Mouse (Mus musculus) liver, adult (tissue): ENCODE results near the gene Gm19668.
"Not testable (repeated sequence)": the region's sequence is repeated elsewhere in the genome, so short reads cannot be mapped to it uniquely, and the experiment has no call there.

ENCODE experiments used
- GATA4 ChIP-seq: IDR thresholded peaks from 2 replicates; pipeline ENCODE4 v1.6.1; 2014; ENCODE audit warnings: mild to moderate bottlenecking, low read length; ENCODE audit not compliant: insufficient replicate concordance

The Gm19668 gene

DNA sequence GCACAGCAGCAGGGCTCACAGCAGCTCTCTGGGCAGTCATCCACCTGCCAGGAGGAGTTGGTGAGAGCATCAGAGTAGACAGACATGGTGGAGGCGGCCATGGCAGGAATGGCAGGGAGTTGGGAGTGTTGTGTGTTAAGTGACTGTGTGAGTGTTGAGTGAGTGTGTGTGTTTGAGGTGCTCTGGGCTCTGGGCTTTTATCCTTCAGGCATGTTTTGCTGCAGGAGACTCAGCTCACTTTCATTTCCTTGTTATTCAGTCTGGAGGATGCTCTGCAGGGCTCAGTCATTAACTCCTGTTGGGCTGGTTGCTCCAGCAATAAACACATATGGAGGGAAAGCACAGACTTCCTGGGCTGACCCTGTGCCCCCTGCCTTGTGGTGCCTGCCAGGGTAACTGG lies 16.5 kb downstream of the Gm19668 start, which contains the start of gene Gm3250:
Gene Gm3250 (minus strand): TSS at position 101 of the 400 bp plus-strand sequence.
- not testable (repeated sequence) for TF ChIP-seq GATA4

DNA sequence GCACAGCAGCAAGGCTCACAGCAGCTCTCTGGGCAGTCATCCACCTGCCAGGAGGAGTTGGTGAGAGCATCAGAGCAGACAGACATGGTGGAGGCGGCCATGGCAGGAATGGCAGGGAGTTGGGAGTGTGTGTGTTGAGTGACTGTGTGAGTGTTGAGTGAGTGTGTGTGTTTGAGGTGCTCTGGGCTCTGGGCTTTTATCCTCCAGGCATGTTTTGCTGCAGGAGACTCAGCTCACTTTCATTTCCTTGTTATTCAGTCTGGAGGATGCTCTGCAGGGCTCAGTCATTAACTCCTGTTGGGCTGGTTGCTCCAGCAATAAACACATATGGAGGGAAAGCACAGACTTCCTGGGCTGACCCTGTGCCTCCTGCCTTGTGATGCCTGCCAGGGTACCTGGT lies 22.1 kb downstream of the Gm19668 start, which contains the start of gene Gm7138:
Gene Gm7138 (minus strand): TSS at position 101 of the 400 bp plus-strand sequence.
- TF ChIP-seq GATA4: not testable (repeated sequence)

DNA sequence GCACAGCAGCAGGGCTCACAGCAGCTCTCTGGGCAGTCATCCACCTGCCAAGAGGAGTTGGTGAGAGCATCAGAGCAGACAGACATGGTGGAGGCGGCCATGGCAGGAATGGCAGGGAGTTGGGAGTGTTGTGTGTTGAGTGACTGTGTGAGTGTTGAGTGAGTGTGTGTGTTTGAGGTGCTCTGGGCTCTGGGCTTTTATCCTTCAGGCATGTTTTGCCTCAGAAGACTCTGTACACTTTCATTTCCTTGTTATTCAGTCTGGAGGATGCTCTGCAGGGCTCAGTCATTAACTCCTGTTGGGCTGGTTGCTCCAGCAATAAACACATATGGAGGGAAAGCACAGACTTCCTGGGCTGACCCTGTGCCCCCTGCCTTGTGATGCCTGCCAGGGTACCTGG lies 27.7 kb downstream of the Gm19668 start, which contains the start of gene Gm3238:
Gene Gm3238 (minus strand): TSS at position 101 of the 400 bp plus-strand sequence.
- TF ChIP-seq GATA4: not testable (repeated sequence)

DNA sequence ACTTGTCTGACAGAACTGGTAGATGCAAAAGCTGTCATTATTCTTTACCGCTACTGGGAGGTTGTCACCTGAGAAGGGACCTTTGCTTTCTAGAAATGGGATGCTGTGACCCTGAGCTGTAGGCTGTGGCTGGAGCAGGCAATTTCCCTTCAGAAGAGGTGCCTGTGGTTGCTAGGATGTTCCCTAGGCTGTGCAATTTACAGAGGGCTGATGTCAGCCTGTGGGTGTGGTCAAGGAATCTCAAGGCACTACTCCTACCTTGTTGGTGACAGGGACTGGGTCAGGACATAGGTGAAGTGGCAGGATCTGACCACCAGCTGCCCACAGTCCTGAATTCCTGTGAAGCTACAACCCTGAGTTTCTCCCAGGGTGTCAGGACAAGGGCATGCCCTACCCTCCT lies 29.2 kb downstream of the Gm19668 start:
- TF ChIP-seq GATA4: no peak

DNA sequence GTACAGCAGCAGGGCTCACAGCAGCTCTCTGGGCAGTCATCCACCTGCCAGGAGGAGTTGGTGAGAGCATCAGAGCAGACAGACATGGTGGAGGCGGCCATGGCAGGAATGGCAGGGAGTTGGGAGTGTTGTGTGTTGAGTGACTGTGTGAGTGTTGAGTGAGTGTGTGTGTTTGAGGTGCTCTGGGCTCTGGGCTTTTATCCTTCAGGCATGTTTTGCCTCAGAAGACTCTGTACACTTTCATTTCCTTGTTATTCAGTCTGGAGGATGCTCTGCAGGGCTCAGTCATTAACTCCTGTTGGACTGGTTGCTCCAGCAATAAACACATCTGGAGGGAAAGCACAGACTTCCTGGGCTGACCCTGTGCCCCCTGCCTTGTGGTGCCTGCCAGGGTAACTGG lies 39.4 kb downstream of the Gm19668 start, which contains the start of gene Gm3233:
Gene Gm3233 (minus strand): TSS at position 101 of the 400 bp plus-strand sequence.
- not testable (repeated sequence) for TF ChIP-seq GATA4

DNA sequence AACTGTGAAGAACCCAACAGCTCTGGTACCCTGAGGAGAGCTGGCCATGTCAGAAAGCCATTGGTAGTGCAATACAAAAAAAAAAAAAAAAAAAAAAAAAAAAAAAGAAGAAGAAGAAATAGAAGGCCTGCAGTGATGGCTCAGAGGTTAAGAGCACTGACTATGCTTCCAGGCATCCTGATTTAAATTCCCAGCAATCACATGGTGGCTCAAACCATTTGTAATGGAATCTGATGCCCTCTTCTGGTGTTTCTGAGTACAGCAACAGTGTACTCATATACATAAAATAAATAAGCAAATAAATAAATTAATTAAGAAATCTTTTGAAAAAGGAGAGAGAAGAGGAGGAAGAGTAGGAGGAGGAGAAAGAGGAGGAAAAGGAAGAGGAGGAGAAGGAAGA lies 45.5 kb downstream of the Gm19668 start:
- no peak for TF ChIP-seq GATA4

DNA sequence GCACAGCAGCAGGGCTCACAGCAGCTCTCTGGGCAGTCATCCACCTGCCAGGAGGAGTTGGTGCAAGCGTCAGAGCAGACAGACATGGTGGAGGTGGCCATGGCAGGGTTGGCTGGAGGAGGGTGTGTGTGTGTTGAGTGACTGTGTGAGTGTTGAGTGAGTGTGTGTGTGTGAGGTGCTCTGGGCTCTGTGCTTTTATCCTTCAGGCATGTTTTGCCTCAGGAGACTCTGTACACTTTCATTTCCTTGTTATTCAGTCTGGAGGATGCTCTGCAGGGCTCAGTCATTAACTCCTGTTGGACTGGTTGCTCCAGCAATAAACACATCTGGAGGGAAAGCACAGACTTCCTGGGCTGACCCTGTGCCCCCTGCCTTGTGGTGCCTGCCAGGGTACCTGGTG lies 47.7 kb downstream of the Gm19668 start, which contains the start of gene Gm9736:
Gene Gm9736 (minus strand): TSS at position 101 of the 400 bp plus-strand sequence.
- TF ChIP-seq GATA4: not testable (repeated sequence)
